Mouse (Mus musculus) testis, adult 2 months (tissue): ENCODE measurements around the gene Ldb2.

ENCODE experiments used
- CTCF ChIP-seq: fragments of 200-500 bp; IDR thresholded peaks from 2 replicates; pipeline ENCODE4 v1.5.1; 2012; ENCODE audit warnings: low read depth, mild to moderate bottlenecking, inconsistent platforms, low read length, moderate library complexity; ENCODE audit not compliant: control insufficient read depth, insufficient read depth, insufficient replicate concordance
- POLR2A ChIP-seq: fragments of 200-500 bp; IDR thresholded peaks from 2 replicates; pipeline ENCODE4 v1.6.1; 2012; ENCODE audit warnings: low read depth, mild to moderate bottlenecking, inconsistent platforms, low read length, moderate library complexity; ENCODE audit not compliant: control insufficient read depth

- TF ChIP-seq CTCF = no peak
- TF ChIP-seq POLR2A = no peak
Observed at GRCm38 (mm10) chr5:44659651-44660050, 139.8 kb downstream of the Ldb2 start.
